Mouse (Mus musculus): ENCODE results near the gene Nfat5. TPM values are rescaled to one million over a fixed set of nuclear protein-coding genes. Genes with fewer than 3 reads are reported as not detected.

Gene Nfat5
- total RNA-seq, 2 experiments from 2014 or later: 127 to 137 TPM

- DNase-seq: peak; percentile 16 to 32
Measured at GRCm38 (mm10) chr8:107292119-107292927, 947 bp upstream of the Nfat5 start.

- DNase-seq: peak; percentile 78 to 85
Measured at GRCm38 (mm10) chr8:107293641-107294628, 665 bp downstream of the Nfat5 start.

- DNase-seq: no peak
Measured at GRCm38 (mm10) chr8:107295450-107295849, 2.2 kb downstream of the Nfat5 start.

GRCm38 (mm10) chr8:107311876-107312275 lies 18.6 kb downstream of the Nfat5 start:
- no peak for DNase-seq

GRCm38 (mm10) chr8:107324142-107324541 lies 30.9 kb downstream of the Nfat5 start:
- DNase-seq: peak; percentile 74 to 81

GRCm38 (mm10) chr8:107329595-107329994 lies 36.3 kb downstream of the Nfat5 start:
- DNase-seq: peak; percentile 12 to 39

DNA sequence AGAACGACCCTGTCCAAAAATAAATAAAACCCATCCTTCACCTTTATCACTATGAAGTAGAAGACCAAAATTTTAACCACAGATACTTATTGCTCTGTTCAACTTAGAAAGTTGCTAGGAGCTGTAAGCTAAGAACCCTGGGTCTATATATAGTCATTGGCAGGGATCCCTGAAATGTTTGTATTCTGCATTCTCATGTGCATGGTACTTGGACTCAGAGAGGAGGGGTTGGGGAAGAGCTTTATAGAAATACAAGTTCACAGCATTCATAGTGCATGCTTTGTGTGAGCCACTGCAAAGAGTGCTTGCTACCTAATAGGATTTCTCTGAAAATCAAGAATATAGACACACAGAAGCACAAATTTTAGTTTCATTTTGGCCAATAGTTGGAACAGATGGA lies 43.2 kb downstream of the Nfat5 start:
- no peak for DNase-seq

DNA sequence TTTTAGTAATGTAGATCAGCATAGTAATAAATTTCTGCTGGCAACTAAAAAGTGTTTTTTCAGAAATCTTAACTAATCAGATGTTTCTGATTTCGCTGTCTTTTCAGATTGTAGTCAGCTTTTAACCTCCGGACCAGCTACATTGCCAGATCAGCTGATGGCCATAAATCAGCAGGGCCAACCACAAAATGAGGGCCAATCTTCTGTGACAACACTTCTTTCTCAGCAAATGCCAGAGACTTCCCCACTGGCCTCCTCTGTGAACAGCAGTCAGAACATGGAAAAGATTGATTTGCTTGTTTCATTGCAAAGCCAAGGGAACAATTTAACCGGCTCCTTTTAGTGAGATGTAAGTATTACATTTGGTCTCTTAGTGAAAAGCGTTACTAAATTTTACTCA lies 77.0 kb downstream of the Nfat5 start:
- DNase-seq: peak; percentile 53 to 74

- no peak for DNase-seq
Measured at GRCm38 (mm10) chr8:107377346-107377745, 84.1 kb downstream of the Nfat5 start.

- no peak for DNase-seq
Measured at GRCm38 (mm10) chr8:107380734-107381133, 87.5 kb downstream of the Nfat5 start.

- no peak for DNase-seq
Measured at GRCm38 (mm10) chr8:107381666-107382065, 88.4 kb downstream of the Nfat5 start.

GRCm38 (mm10) chr8:107382898-107383297 lies 89.6 kb downstream of the Nfat5 start:
- DNase-seq: no peak

DNA sequence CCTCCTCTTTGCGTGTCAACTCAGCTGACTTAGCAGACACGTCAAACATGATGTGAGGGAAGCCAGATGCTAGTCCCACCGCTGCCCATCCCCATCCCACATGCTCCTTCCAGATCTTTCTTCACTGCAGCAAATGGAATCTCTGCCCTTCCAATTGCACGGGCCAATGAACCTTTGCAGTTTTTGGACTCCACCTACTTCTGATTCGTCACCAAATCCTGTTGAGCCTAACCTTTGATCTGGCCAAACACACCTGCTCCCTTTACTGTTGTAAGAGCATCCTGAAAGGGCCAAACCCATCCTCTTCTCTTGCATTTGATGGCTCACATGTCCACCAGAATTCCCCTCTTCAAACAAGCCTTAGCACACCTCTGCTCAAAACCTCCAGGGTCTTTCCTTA lies 91.4 kb downstream of the Nfat5 start:
- no peak for DNase-seq

DNA sequence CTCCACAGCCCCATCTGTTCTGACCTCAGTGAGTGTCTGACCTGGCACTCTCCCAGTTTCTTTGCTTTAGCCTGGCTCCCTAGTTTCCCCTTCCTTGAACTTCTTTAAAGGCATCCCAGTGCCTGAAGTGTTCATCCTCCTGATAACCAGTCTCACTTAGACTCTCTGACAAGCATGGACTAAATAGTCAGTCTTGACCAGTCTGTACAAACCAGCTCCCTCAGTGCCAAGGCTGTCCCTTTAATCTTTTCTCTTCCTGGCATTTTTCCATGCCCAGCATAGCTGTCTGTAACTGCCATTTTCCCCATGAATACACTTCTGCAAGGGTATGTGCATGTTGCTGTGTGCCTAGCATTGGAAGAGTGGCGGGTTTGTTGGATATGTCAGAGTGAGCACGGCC lies 91.8 kb downstream of the Nfat5 start:
- no peak for DNase-seq

GRCm38 (mm10) chr8:107386171-107386570 lies 92.9 kb downstream of the Nfat5 start:
- DNase-seq: peak in 1 of 2 experiments; percentile 39

DNA sequence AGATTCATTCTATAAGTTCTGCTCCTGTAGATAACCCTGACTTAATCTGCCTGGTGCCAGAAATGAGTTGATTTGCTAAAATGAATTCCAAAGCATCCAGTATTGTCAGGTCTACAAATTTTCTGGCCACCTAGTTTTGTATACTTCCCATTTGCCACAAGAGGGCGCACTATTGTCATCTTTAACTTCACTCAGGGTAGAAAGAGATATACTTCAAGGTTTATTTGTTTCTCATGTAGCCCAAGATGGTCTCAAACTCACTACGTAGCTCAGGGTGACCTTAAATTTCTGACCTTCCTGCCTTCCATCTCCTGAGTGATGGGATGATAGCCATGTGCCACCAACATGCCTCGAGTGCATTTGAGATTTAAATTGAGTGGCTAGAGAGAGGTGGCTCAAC lies 93.4 kb downstream of the Nfat5 start:
- DNase-seq: no peak

DNA sequence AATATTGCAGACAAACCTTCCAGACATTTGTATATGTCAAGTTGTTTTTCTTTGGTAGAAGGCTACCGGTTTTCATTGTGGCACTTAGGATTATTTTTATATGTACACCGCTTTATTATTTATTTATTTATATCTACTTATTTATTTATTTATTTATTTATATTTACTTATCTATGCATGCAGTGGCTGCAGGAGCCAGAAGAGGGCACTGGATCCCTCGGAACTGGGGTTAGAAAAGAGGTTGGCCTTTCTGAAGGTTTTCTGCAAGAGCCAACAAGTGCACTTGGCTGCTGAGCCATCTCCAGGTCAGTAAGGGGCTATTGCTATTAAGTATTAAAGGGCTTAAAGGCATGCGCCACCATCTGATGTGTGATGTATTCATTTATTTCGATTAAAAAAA lies 94.6 kb downstream of the Nfat5 start:
- DNase-seq: peak; percentile 69 to 71

DNA sequence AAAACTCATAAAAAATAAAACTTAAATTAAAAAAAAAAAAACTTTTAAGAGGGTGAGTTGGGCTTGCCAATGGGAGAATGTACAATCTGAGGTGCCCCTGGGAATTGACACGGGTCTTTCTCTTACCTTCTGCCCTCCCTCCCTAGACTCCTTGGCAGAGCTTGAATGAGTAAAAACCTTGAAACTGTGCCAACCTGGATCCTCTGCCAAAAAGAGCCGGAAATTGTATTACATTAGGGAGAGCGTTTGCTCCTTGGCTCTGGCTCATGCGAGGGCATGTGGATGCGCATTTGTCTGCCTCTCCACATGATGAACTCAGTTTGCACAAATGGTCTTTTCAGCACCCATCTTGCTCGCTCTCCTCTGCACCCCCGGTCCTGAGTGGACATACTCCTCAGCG lies 96.3 kb downstream of the Nfat5 start:
- DNase-seq: peak; percentile 86 to 87

DNA sequence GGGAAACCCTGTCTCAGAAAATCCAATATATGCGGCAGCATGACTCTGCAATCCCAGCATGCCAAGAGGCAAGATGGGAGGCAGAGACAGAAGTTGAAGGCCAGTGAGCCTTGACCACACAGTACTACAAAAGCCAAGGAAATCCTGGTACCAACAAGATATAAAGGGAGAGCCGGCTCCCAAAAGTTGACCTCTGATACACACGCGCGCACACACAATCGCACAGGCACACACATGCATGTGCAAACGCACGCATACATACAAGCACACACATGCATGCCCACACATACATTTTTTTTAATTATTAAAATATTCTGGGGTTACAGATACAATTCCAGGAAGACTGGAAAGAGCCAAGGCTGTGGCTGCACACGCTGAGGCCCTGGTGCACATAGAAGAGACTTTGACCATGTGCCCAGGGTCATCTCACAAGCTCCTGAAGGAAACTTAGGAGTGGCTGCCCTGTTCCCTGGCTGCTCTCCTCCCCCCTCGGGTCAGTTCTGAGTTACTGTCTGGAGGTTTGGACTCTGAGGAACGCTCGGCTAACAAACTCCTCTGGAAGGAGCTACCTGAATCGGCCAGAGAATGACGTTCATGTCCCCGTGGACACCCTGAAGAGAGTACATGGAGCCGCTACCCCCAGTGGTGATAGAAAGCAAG lies 97.3 kb downstream of the Nfat5 start:
- no peak for DNase-seq

DNA sequence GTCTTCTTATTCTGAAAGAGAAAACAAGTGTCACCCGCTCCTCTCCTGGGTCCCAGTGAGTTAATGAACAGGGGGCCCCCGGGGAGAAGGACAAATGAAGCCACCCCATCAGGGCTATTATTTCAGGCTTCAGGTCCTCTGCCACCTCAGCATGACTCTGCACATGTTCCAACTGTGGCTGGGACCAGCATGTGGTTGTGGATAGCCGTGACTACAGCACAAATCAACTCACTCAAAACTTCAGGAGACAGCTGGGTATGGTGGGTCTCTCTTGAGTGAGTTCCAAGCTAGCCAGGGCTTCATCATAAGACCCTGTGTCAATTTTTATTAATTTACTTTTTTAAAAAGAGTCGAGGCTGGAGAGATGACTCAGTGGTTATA lies 97.9 kb downstream of the Nfat5 start:
- no peak for DNase-seq

GRCm38 (mm10) chr8:107395397-107395796 lies 102.1 kb downstream of the Nfat5 start:
- no peak for DNase-seq

GRCm38 (mm10) chr8:107396106-107396670 lies 102.9 kb downstream of the Nfat5 start:
- DNase-seq: peak; percentile 37 to 44

Measured in adrenal gland, postnatal 36 days (tissue).